Mouse (Mus musculus): ENCODE measurements around the gene Ston2. TPM values are rescaled to one million over a fixed set of nuclear protein-coding genes. Genes with fewer than 3 reads are reported as not detected.

Gene Ston2
- polyA plus RNA-seq, 1 experiment from 2014 or later, result 8.1 TPM

DNA sequence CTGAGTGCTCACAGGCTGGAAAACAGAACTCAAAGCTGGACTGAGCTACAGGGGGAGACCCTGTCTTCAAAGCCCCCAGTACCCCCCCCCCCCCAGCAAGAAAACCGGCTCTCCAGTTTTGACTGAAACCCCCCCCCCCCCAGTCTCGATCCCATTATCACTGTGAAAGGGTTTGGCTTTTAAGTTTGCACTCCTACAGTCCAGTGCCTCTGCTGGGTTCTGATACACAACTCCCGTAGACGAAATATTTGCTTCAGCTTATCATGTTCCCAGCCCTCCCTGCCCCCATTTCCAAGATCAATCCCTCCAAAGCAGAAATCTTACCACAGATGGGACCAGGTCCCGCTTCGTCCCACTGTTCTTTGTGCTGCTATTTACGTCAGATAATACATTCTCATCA, 147.1 kb downstream of the Ston2 start:
- DNase-seq (ENCODE audit: low spot score) (no peak), ATAC-seq (replicated peaks; ENCODE audit: low FRiP score, low read depth) (no peak)
- Histone ChIP-seq H3K9ac (ENCODE audit: low read depth, low read length) (peak overlapping the region; percentile 35; the same call in 1 of the 2 replicates), H3K27ac (no peak overlapping the region), H3K27me3 (ENCODE audit: insufficient read depth, low read length) (no peaks in the 10 kb centered on the region), H3K4me1 (replicated peaks; ENCODE audit: insufficient read depth, low read length) (peaks cover 3% of the 10 kb centered on the region; the same call in 1 of the 2 replicates), H3K9me3 (replicated peaks; ENCODE audit: low read length) (no peaks in the 10 kb centered on the region), H3K36me3 (ENCODE audit: insufficient read depth, low read length) (no peaks in the 10 kb centered on the region), H3K4me3 (replicated peaks; ENCODE audit: low read depth, low read length) (no peak overlapping the region), H3K4me2 (ENCODE audit: low read length) (peak overlapping the region; percentile 48)
- no peak for TF ChIP-seq CTCF (IDR thresholded peaks at IDR 0.05; ENCODE audit: low read depth)
- 52% methylated on average over 7 of the region's 7 CpGs for WGBS

GRCm38 (mm10) chr12:91640712-91641111, 147.5 kb downstream of the Ston2 start:
- ATAC-seq (replicated peaks; ENCODE audit: low FRiP score, low read depth) (0 out of 2 replicates have a peak, but pooled peaks have one; percentile 17), DNase-seq (ENCODE audit: low spot score) (peak; percentile 87)
- no peaks in the 10 kb centered on the region for H3K36me3 ChIP-seq (ENCODE audit: insufficient read depth, low read length)
- H3K4me3 ChIP-seq (replicated peaks; ENCODE audit: low read depth, low read length), result no peak overlapping the region
- 0 out of 2 replicates have a peak overlapping the region, but pooled peaks have one; percentile 48 for H3K4me2 ChIP-seq (ENCODE audit: low read length)
- TF ChIP-seq CTCF (IDR thresholded peaks at IDR 0.05; ENCODE audit: low read depth), result peak; percentile 89
- WGBS, result 34% methylated on average over 7 of the region's 7 CpGs
- H3K9me3 ChIP-seq (replicated peaks; ENCODE audit: low read length), result no peaks in the 10 kb centered on the region
- no peak overlapping the region for H3K27ac ChIP-seq
- no peak overlapping the region for H3K9ac ChIP-seq (ENCODE audit: low read depth, low read length)
- H3K27me3 ChIP-seq (ENCODE audit: insufficient read depth, low read length), result no peaks in the 10 kb centered on the region
- H3K4me1 ChIP-seq (replicated peaks; ENCODE audit: insufficient read depth, low read length), result peaks cover 3% of the 10 kb centered on the region; the same call in 1 of the 2 replicates

DNA sequence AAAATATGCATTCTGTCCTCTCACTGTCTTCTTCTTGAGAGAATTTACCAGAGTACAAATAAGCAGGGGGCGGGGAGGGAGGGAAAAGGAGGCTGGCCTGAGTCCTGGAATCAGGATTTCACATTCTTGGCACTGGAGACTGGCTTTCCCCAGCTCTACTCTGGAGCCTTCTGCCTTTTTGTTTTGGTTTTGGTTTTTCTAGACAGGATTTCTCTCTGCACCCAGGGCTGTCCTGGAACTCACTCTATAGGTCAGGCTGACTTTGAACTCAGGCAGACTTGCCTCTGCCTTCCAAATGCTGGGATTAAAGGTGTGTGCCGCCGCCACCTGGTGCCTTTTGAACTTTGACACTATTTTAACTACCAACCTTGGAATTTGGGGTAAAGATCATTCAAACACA, 149.8 kb downstream of the Ston2 start:
- no peaks in the 10 kb centered on the region for H3K9me3 ChIP-seq (replicated peaks; ENCODE audit: low read length)
- WGBS, result 66% methylated on average over 3 of the region's 3 CpGs

DNA sequence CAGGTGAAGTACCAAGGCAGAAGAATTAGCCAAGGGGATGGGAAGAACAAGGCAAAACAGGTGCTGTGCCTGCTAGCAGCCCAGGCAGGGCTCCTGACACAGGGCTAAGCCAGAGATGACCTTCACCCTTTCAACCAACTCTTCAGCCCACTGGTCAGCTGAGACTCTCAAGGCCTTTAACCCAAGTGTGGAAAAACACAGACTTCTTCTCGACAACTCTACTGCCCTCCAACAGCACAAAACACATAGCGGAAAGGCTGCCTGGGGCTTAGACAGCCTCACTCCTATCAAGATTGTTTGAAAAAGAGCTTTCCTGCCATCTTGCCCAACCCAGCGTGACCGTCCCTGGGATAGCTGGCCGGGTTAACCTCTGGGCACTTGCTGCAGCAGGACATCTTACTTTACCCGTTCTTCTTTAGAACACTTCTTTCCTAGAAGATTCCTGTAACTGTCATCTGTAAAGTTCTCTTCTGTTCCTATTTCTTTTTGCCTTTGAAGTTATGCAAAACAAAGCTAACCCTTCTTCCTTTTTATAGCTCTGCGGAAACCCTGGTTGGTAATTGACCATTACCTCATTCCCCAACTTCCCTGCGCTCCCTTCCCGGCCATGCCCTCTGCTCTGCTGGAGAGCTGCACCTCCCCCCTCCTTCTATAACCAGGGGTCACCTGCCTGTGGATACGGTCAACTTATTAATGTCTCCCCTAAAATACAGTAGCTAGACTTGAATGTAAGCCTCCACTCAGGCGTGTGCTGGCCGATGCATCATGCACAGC, 150.9 kb downstream of the Ston2 start:
- Histone ChIP-seq H3K36me3 (ENCODE audit: insufficient read depth, low read length) (no peaks in the 10 kb centered on the region), H3K4me2 (ENCODE audit: low read length) (no peak overlapping the region), H3K9me3 (replicated peaks; ENCODE audit: low read length) (no peaks in the 10 kb centered on the region), H3K4me3 (replicated peaks; ENCODE audit: low read depth, low read length) (no peak overlapping the region), H3K4me1 (replicated peaks; ENCODE audit: insufficient read depth, low read length) (peaks cover 3% of the 10 kb centered on the region; the same call in 1 of the 2 replicates), H3K9ac (ENCODE audit: low read depth, low read length) (no peak overlapping the region), H3K27me3 (ENCODE audit: insufficient read depth, low read length) (no peaks in the 10 kb centered on the region), H3K27ac (peak overlapping the region; percentile 47; the same call in 1 of the 2 replicates)
- peak; percentile 29 for DNase-seq (ENCODE audit: low spot score)
- no peak for TF ChIP-seq CTCF (IDR thresholded peaks at IDR 0.05; ENCODE audit: low read depth)
- 0 out of 2 replicates have a peak, but pooled peaks have one; percentile 33 for ATAC-seq (replicated peaks; ENCODE audit: low FRiP score, low read depth)
- 32% methylated on average over 12 of the region's 12 CpGs for WGBS

More for the DNA sequence above, 149.8 kb downstream of the Ston2 start:
- H3K4me3 ChIP-seq (replicated peaks; ENCODE audit: low read depth, low read length), result no peak overlapping the region
- H3K27ac ChIP-seq, result no peak overlapping the region
- no peak for TF ChIP-seq CTCF (IDR thresholded peaks at IDR 0.05; ENCODE audit: low read depth)
- no peak for ATAC-seq (replicated peaks; ENCODE audit: low FRiP score, low read depth)
- H3K4me1 ChIP-seq (replicated peaks; ENCODE audit: insufficient read depth, low read length), result peaks cover 3% of the 10 kb centered on the region; the same call in 1 of the 2 replicates
- H3K9ac ChIP-seq (ENCODE audit: low read depth, low read length), result no peak overlapping the region
- DNase-seq (ENCODE audit: low spot score), result peak; percentile 55
- H3K4me2 ChIP-seq (ENCODE audit: low read length), result no peak overlapping the region
- H3K27me3 ChIP-seq (ENCODE audit: insufficient read depth, low read length), result no peaks in the 10 kb centered on the region
- H3K36me3 ChIP-seq (ENCODE audit: insufficient read depth, low read length), result no peaks in the 10 kb centered on the region

GRCm38 (mm10) chr12:91626482-91626881, 161.7 kb downstream of the Ston2 start:
- ATAC-seq (replicated peaks; ENCODE audit: low FRiP score, low read depth), result no peak
- 81% methylated on average over 5 of the region's 5 CpGs for WGBS

GRCm38 (mm10) chr12:91625013-91625412, 163.2 kb downstream of the Ston2 start:
- no peak for DNase-seq (ENCODE audit: low spot score)
- Histone ChIP-seq H3K4me2 (ENCODE audit: low read length) (no peak overlapping the region), H3K4me3 (replicated peaks; ENCODE audit: low read depth, low read length) (no peak overlapping the region), H3K27me3 (ENCODE audit: insufficient read depth, low read length) (no peaks in the 10 kb centered on the region), H3K4me1 (replicated peaks; ENCODE audit: insufficient read depth, low read length) (no peaks in the 10 kb centered on the region), H3K27ac (no peak overlapping the region), H3K36me3 (ENCODE audit: insufficient read depth, low read length) (no peaks in the 10 kb centered on the region), H3K9me3 (replicated peaks; ENCODE audit: low read length) (no peaks in the 10 kb centered on the region), H3K9ac (ENCODE audit: low read depth, low read length) (no peak overlapping the region)
- no peak for ATAC-seq (replicated peaks; ENCODE audit: low FRiP score, low read depth)
- 87% methylated on average over 1 of the region's 1 CpGs for WGBS
- peak; percentile 69 for TF ChIP-seq CTCF (IDR thresholded peaks at IDR 0.05; ENCODE audit: low read depth)

More at GRCm38 (mm10) chr12:91626482-91626881, 161.7 kb downstream of the Ston2 start:
- no peak overlapping the region for H3K9ac ChIP-seq (ENCODE audit: low read depth, low read length)
- H3K36me3 ChIP-seq (ENCODE audit: insufficient read depth, low read length), result no peaks in the 10 kb centered on the region
- no peaks in the 10 kb centered on the region for H3K4me1 ChIP-seq (replicated peaks; ENCODE audit: insufficient read depth, low read length)
- TF ChIP-seq CTCF (IDR thresholded peaks at IDR 0.05; ENCODE audit: low read depth), result no peak
- H3K27me3 ChIP-seq (ENCODE audit: insufficient read depth, low read length), result no peaks in the 10 kb centered on the region
- H3K4me3 ChIP-seq (replicated peaks; ENCODE audit: low read depth, low read length), result no peak overlapping the region
- H3K4me2 ChIP-seq (ENCODE audit: low read length), result no peak overlapping the region
- no peak overlapping the region for H3K27ac ChIP-seq
- DNase-seq (ENCODE audit: low spot score), result no peak
- no peaks in the 10 kb centered on the region for H3K9me3 ChIP-seq (replicated peaks; ENCODE audit: low read length)
